In the genomic region with DNA sequence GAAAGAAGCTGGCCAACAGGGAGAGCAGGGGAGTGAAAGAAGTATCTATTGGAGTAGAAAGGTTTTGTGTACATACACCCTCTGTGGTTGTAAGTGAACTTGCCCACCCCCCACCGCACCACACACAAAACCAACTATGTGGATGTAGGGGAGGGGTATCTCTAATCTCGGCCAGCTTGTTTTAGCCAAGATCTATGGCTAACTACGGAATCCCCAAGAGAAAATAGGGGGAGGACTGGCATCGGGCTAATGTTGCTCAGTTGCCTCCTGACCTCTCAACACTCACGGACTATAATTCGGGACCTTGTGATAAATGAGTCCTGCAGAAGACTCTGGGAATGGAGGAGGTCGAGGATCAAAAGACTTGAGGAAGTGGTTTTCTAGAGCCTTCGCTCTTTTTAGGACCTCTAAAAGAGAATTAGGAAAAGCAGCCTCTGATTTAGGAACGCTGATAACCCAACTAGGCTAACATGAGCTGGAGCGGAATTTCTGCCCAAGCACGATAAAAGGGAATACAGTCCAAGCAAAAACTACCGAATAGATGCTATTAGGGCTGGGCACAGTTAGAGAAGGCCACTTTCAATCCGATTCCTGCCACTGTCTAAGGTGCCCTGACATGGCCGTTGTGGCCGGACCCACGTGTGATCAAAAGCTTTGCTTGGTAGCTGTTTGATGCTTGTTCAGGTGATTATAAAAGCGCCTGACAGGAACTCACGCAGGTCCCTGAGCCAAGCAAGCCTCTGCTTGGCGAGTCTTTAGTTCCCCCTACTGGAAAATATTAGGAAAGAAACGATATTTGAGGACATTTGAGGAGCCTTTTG, we compare ENCODE assay signal across 8 mouse cellular contexts. TPM values are rescaled to one million over a fixed set of nuclear protein-coding genes. Genes with fewer than 3 reads are reported as not detected.
DNase-seq lines count a peak whose midpoint lies in the region; ATAC-seq and TF ChIP-seq lines count a peak whose summit lies in the region.

No protein-coding gene starts in this region.

- intact Hi-C loops in heart, adult 2 months (cut with DNase I): loop anchor here (1.0 to 10.0 kb wide), 4 partner anchors 185 to 1418 kb away; no protein-coding TSS in a partner anchor
- intact Hi-C loops in left cerebral cortex, postnatal 4 days (cut with DNase I): loop anchor here (5.0 kb wide), 2 partner anchors 1310 to 1415 kb away; no protein-coding TSS in a partner anchor

- under 1% methylated on average over 20 of the region's 20 CpGs for WGBS in heart, adult 2 months
- WGBS in midbrain, embryonic 14.5 days: under 1% methylated on average over 20 of the region's 20 CpGs
- WGBS in stomach, embryonic 16.5 days: under 1% methylated on average over 20 of the region's 20 CpGs

- H3K79me2 ChIP-seq in heart, adult 2 months (replicated peaks; ENCODE audit: control insufficient read depth, insufficient read depth, low read length): no peaks in the 10 kb centered on the region

- H3K27me3 ChIP-seq in heart, adult 2 months (ENCODE audit: control insufficient read depth, insufficient read depth, low read length): peaks cover 3% of the 10 kb centered on the region
- no peaks in the 10 kb centered on the region for H3K27me3 ChIP-seq in midbrain, embryonic 14.5 days (ENCODE audit: control insufficient read depth, insufficient read depth, low read length)
- no peaks in the 10 kb centered on the region for H3K27me3 ChIP-seq in stomach, embryonic 16.5 days (ENCODE audit: control insufficient read depth, insufficient read depth, low read length)

- 0 out of 2 replicates have a peak, but pooled peaks have one; percentile 16 for TF ChIP-seq EP300 in heart, adult 2 months (IDR thresholded peaks at IDR 0.05; ENCODE audit: insufficient read depth, low read depth, low read length)

- H3K4me1 ChIP-seq in heart, adult 2 months (ENCODE audit: control insufficient read depth, insufficient read depth, low read length): peaks cover 2% of the 10 kb centered on the region
- H3K4me1 ChIP-seq in midbrain, embryonic 14.5 days (ENCODE audit: control insufficient read depth, insufficient read depth, low read length): 0 out of 2 replicates have a peak, but pooled peaks cover 2% of the 10 kb centered on the region
- peaks cover 9% of the 10 kb centered on the region; the same call in 1 of the 2 replicates for H3K4me1 ChIP-seq in stomach, embryonic 16.5 days (ENCODE audit: control insufficient read depth, insufficient read depth, low read length)

- peak overlapping the region; percentile 91 for H3K4me2 ChIP-seq in midbrain, embryonic 14.5 days (ENCODE audit: low read length)
- peak overlapping the region; percentile 91 for H3K4me2 ChIP-seq in stomach, embryonic 16.5 days (ENCODE audit: low read depth, low read length)

- TF ChIP-seq CTCF in heart, adult 2 months (IDR thresholded peaks at IDR 0.05): peak; percentile 76

- DNase-seq in adrenal gland, postnatal 14 days: peak; percentile 29
- peak; percentile 82 for DNase-seq in embryo, embryonic 10.5 days (ENCODE audit: low spot score)
- DNase-seq in heart, adult 2 months: peak; percentile 24 to 45
- DNase-seq in kidney, adult 18-20 months: peak; percentile 50
- peak; percentile 59 for DNase-seq in left cerebral cortex, postnatal 4 days
- DNase-seq in midbrain, embryonic 14.5 days: peak; percentile 88
- no peak for DNase-seq in spleen, postnatal 4 days (ENCODE audit: low spot score in 2 of 2)

- no peaks in the 10 kb centered on the region for H3K9me3 ChIP-seq in midbrain, embryonic 14.5 days (ENCODE audit: control insufficient read depth, low read length)
- no peaks in the 10 kb centered on the region for H3K9me3 ChIP-seq in stomach, embryonic 16.5 days (replicated peaks; ENCODE audit: control insufficient read depth, low read length)

- no peaks in the 10 kb centered on the region for H3K36me3 ChIP-seq in heart, adult 2 months (ENCODE audit: control insufficient read depth, insufficient read depth, low read length)
- H3K36me3 ChIP-seq in midbrain, embryonic 14.5 days (ENCODE audit: control insufficient read depth, insufficient read depth, low read length): no peaks in the 10 kb centered on the region
- no peaks in the 10 kb centered on the region for H3K36me3 ChIP-seq in stomach, embryonic 16.5 days (ENCODE audit: control insufficient read depth, insufficient read depth, low read length)

- H3K9ac ChIP-seq in heart, adult 2 months (ENCODE audit: low read depth, low read length): no peak overlapping the region
- peak overlapping the region; percentile 50; the same call in 1 of the 2 replicates for H3K9ac ChIP-seq in midbrain, embryonic 14.5 days (replicated peaks; ENCODE audit: low read length)
- peak overlapping the region; percentile 38; the same call in 1 of the 2 replicates for H3K9ac ChIP-seq in stomach, embryonic 16.5 days (ENCODE audit: low read length)

- peak; percentile 55; the same call in 1 of the 2 replicates for ATAC-seq in midbrain, embryonic 14.5 days (ENCODE audit: low FRiP score, low TSS enrichment)
- no peak; the same call in 1 of the 2 replicates for ATAC-seq in stomach, embryonic 16.5 days (ENCODE audit: insufficient read depth, low FRiP score)

- H3K27ac ChIP-seq in heart, adult 2 months: no peak overlapping the region
- H3K27ac ChIP-seq in midbrain, embryonic 14.5 days (replicated peaks; ENCODE audit: low read depth, low read length): peak overlapping the region; percentile 91
- H3K27ac ChIP-seq in stomach, embryonic 16.5 days (ENCODE audit: low read length): peak overlapping the region; percentile 7; the same call in 1 of the 2 replicates

- peak overlapping the region; percentile 21 for H3K4me3 ChIP-seq in heart, adult 2 months
- peak overlapping the region; percentile 69 for H3K4me3 ChIP-seq in midbrain, embryonic 14.5 days (replicated peaks; ENCODE audit: low read depth, low read length)
- H3K4me3 ChIP-seq in stomach, embryonic 16.5 days (replicated peaks; ENCODE audit: low read length): peak overlapping the region; percentile 50

- TF ChIP-seq POLR2A in heart, adult 2 months (IDR thresholded peaks at IDR 0.05; ENCODE audit: insufficient read depth, low read depth, low read length): no peak

RNA-seq across cellular contexts. Expression of a gene that starts 1.1 kb away (rescaled TPM):
- total RNA-seq in adrenal gland, postnatal 14 days (2021): 5.8 and 9.3 TPM in 2 replicates
- total RNA-seq in heart, adult 2 months (2021): 1 to 10 TPM in 1 of 2 experiments, under 1 TPM in 1; 0.39 to 1.0 TPM
- 0.70 and 1.1 TPM in 2 replicates for polyA plus RNA-seq in heart, adult 2 months (2012; rRNA removed)
- 100 to 1,000 TPM; 222 to 248 TPM for total RNA-seq in left cerebral cortex, postnatal 4 days (2021)
- 85.1 and 123 TPM in 2 replicates for polyA plus RNA-seq in midbrain, embryonic 14.5 days (2014; fragmentation: Nextera tagmentation; extraction: Ambion mirVana)
- 31.5 and 34.7 TPM in 2 replicates for polyA plus RNA-seq in stomach, embryonic 16.5 days (2015; fragmentation: Nextera tagmentation; extraction: Ambion mirVana)

Comparison
In these comparisons a context has a peak if more than half of its experiments do, and no peak if none do; other contexts are left out.
1. DNase-seq: peak in adrenal gland, postnatal 14 days (single experiment), embryo, embryonic 10.5 days (single experiment), heart, adult 2 months (2 of 2), kidney, adult 18-20 months (single experiment), left cerebral cortex, postnatal 4 days (single experiment) and midbrain, embryonic 14.5 days (single experiment); none in spleen, postnatal 4 days (0 of 2).
2. RNA of a gene that starts 1.1 kb away (total RNA-seq): 222 to 248 TPM in left cerebral cortex, postnatal 4 days; 5.8 to 9.3 TPM in adrenal gland, postnatal 14 days and 0.39 to 1.0 TPM in heart, adult 2 months; every median in the first group is over 10 times any median in the second.
3. Peak in every context shown above with its lines, with median percentiles within 50 percentile points of each other: H3K4me3 ChIP-seq.